Mouse (Mus musculus) neural tube, embryonic 15.5 days (tissue): ENCODE measurements at regions not wholly inside any gene's neighbourhood (a gene's known extent, or its start where the extent isn't known, plus 50 kb on each side); places are given as distances from the start of the nearest gene placed in this dataset.

Experiments
- ATAC-seq: fragments of 200-750 bp; cut with Nextera tagmentation; 2 replicates; pipeline ENCODE4 v1.8.0; 2017; ENCODE audit warnings: mild to moderate bottlenecking, moderate TSS enrichment, moderate library complexity; ENCODE audit not compliant: low FRiP score
- H3K27ac ChIP-seq: fragments of 300-500 bp; sonication (generic); replicated peaks from 2 replicates; pipeline ENCODE4 v1.5.1; 2015; ENCODE audit warnings: mild to moderate bottlenecking, inconsistent platforms
- H3K27me3 ChIP-seq: fragments of 300-500 bp; sonication (generic); replicated peaks from 2 replicates; pipeline ENCODE4 v1.6.1; 2015; ENCODE audit warnings: inconsistent platforms
- H3K36me3 ChIP-seq: fragments of 300-500 bp; sonication (generic); 2 replicates; pipeline ENCODE4 v1.6.1; 2015; ENCODE audit warnings: inconsistent platforms
- H3K4me1 ChIP-seq: fragments of 300-500 bp; sonication (generic); 2 replicates; pipeline ENCODE4 v1.6.1; 2015; ENCODE audit warnings: inconsistent platforms
- H3K4me2 ChIP-seq: fragments of 300-500 bp; sonication (generic); 2 replicates; pipeline ENCODE4 v1.6.1; 2015; ENCODE audit warnings: inconsistent platforms, mild to moderate bottlenecking, moderate library complexity
- H3K4me3 ChIP-seq: fragments of 300-500 bp; sonication (generic); replicated peaks from 2 replicates; pipeline ENCODE4 v1.5.1; 2015; ENCODE audit warnings: mild to moderate bottlenecking, inconsistent platforms
- H3K9ac ChIP-seq: fragments of 300-500 bp; sonication (generic); replicated peaks from 2 replicates; pipeline ENCODE4 v1.6.1; 2015; ENCODE audit warnings: mild to moderate bottlenecking, inconsistent platforms
- H3K9me3 ChIP-seq: fragments of 300-500 bp; sonication (generic); replicated peaks from 2 replicates; pipeline ENCODE4 v1.6.1; 2016; ENCODE audit warnings: inconsistent platforms
- WGBS: fragments of 180-500 bp; shearing (Covaris S2); methylation state at CpG from one replicate; pipeline ENCODE4 v1.1.7; 2015; ENCODE audit warnings: mixed read lengths; 5-methylcytosine and 5-hydroxymethylcytosine counted together

DNA sequence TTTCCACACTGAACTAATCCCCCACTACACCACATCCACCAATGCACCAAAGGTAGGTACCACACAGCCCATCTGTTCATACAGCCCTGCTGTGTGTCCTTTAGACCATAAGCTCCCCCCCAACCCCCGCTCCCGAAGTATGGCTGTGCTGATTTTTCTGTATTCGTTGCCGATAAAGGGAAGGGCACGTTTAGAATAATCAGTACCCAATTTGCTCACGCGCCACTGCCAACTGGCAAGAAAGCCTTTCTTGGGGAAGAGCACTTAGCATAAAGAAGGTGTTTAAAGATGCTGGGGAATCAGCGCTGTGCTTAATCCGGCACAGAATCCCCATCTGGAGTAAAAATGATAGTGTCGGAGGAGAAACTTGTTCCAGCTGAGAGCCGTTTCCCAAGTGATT, 111.4 kb downstream of the Cd83 start:
- no peak overlapping the region for H3K4me2 ChIP-seq
- no peak overlapping the region for H3K27ac ChIP-seq
- no peaks in the 10 kb centered on the region for H3K36me3 ChIP-seq
- no peaks in the 10 kb centered on the region for H3K9me3 ChIP-seq
- 51% methylated on average over 11 of the region's 11 CpGs for WGBS
- H3K9ac ChIP-seq: no peak overlapping the region
- ATAC-seq: no peak
- H3K27me3 ChIP-seq: no peaks in the 10 kb centered on the region
- H3K4me1 ChIP-seq: no peaks in the 10 kb centered on the region
- H3K4me3 ChIP-seq: no peak overlapping the region

DNA sequence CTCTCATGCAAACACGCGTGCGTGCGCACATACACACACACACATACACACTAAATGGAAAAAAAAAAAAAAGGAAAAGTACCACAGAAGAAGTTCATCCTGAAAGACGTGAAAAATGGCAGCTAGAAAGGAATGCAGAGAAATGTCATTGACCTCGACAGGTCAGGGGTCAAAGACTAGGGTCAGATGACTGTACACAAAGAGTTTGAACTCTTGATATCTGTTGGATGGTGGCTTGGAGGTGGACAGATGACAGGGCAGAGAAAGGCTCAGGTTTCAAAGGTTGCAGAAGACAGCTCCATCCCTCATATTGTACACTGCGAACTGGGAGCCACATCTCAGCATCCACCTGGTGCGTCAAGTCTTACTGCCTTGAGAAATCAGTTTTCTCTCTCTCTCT, 112.5 kb downstream of the Cd83 start:
- H3K4me2 ChIP-seq: no peak overlapping the region
- no peaks in the 10 kb centered on the region for H3K4me1 ChIP-seq
- H3K27me3 ChIP-seq: no peaks in the 10 kb centered on the region
- no peak overlapping the region for H3K27ac ChIP-seq
- no peaks in the 10 kb centered on the region for H3K36me3 ChIP-seq
- H3K9ac ChIP-seq: no peak overlapping the region
- WGBS: 94% methylated on average over 8 of the region's 8 CpGs
- no peaks in the 10 kb centered on the region for H3K9me3 ChIP-seq
- H3K4me3 ChIP-seq: no peak overlapping the region
- ATAC-seq: no peak

DNA sequence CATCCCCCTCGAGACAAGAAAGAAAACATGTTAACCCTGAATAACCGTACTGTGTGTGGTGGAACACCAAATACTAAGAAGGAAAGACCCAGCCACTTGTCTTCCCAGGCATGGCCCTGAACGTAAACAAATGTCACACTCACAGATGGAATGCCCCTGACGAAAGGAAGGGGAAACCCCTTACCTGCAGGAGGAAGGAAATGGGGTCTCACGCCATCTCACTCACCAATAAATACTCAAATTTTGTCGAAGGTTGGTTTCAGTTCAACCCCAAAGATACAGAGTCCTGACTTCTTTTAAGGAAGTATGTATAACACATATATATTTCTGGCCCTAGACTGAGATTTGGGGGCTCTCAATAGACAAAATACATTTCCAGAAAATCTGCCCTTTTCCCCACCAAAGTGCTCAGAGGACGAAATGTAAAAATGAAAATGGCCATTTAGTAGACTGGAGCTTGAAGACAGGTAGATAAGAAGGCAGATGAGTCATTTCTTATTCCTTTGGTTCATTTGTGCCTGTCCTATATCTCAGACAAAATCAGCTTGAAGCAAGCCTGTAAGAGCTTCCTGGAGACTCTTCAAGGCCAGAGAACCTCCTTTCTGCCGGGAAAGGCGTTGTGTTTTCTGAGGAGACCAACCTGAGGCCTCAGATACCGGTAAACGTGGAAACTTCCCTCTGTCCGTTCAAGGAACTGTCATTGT, 114.1 kb downstream of the Cd83 start:
- Histone ChIP-seq H3K9ac (no peak overlapping the region), H3K4me1 (0 out of 2 replicates have a peak, but pooled peaks cover under 1% of the 10 kb centered on the region), H3K36me3 (no peaks in the 10 kb centered on the region), H3K4me2 (no peak overlapping the region), H3K4me3 (no peak overlapping the region), H3K9me3 (no peaks in the 10 kb centered on the region), H3K27me3 (no peaks in the 10 kb centered on the region), H3K27ac (no peak overlapping the region)
- 87% methylated on average over 12 of the region's 12 CpGs for WGBS
- ATAC-seq: no peak

DNA sequence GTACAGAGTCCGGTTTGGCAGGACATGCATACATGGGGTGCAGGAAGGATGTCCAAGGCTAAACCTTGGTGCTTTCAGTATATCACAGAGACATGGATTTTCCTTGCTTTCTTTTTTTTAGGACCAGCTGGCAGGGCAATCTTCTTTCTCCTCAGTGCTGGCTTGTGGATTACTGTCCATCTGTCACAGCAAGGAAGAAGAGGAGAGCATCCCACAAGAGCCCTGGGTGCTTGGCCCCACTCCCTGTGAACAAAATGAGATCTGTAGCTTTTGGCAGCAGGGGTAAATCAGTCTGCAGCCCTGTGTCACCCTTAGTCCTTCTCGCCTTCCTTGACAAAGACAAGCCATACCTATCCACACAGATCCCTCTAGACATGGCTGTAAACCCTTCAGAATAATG, 115.5 kb downstream of the Cd83 start:
- H3K4me2 ChIP-seq: no peak overlapping the region
- H3K4me1 ChIP-seq: 0 out of 2 replicates have a peak, but pooled peaks cover 8% of the 10 kb centered on the region
- H3K36me3 ChIP-seq: no peaks in the 10 kb centered on the region
- no peak overlapping the region for H3K27ac ChIP-seq
- H3K27me3 ChIP-seq: no peaks in the 10 kb centered on the region
- no peak overlapping the region for H3K9ac ChIP-seq
- WGBS: 90% methylated on average over 2 of the region's 2 CpGs
- H3K4me3 ChIP-seq: no peak overlapping the region
- no peak for ATAC-seq
- no peaks in the 10 kb centered on the region for H3K9me3 ChIP-seq

DNA sequence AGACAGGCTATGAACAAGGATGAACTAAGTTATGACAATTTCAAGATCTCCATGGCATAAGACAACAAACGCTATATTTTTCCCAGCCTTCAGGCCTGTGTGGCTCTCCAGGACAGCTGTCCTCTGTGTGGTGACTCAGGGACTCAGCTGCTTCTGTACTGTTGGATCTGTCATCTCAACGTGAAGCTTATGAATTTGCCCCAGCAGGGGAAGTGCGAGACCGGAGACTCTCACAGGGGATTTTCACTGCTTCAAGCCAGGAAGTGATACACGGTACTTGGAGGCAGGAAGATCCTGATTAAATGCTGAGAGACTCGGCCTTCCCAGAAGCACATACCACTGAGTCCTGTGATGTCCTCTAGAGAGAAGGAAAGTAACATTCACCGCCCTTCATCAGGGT, 116.2 kb downstream of the Cd83 start:
- Histone ChIP-seq H3K4me2 (no peak overlapping the region), H3K9me3 (no peaks in the 10 kb centered on the region), H3K4me1 (0 out of 2 replicates have a peak, but pooled peaks cover 8% of the 10 kb centered on the region), H3K27ac (no peak overlapping the region), H3K27me3 (no peaks in the 10 kb centered on the region), H3K9ac (no peak overlapping the region), H3K4me3 (no peak overlapping the region), H3K36me3 (no peaks in the 10 kb centered on the region)
- 74% methylated on average over 7 of the region's 7 CpGs for WGBS
- ATAC-seq: no peak

DNA sequence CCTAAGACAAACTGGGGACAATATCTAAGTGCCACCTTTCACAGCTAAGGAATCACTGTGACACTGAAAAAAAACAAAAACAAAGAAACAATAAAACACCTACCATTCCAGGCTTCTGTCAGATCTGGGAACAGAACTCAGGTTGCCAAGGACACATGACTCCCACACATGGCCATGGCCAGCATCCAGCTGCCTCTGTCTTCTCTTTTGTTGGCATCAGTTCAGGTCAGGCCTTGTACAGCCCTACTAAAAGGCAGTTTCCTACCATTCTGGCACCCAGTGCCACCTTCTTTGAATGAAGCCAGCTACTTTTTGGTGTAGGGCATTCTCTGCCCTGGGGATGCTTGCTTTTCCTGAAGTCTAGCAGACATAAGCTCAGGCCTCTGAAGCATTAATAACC, 118.8 kb downstream of the Cd83 start:
- no peak overlapping the region for H3K4me3 ChIP-seq
- no peak overlapping the region for H3K9ac ChIP-seq
- H3K9me3 ChIP-seq: no peaks in the 10 kb centered on the region
- no peak overlapping the region for H3K4me2 ChIP-seq
- H3K27me3 ChIP-seq: no peaks in the 10 kb centered on the region
- no peak overlapping the region for H3K27ac ChIP-seq
- H3K36me3 ChIP-seq: no peaks in the 10 kb centered on the region
- ATAC-seq: no peak
- peaks cover 20% of the 10 kb centered on the region for H3K4me1 ChIP-seq

DNA sequence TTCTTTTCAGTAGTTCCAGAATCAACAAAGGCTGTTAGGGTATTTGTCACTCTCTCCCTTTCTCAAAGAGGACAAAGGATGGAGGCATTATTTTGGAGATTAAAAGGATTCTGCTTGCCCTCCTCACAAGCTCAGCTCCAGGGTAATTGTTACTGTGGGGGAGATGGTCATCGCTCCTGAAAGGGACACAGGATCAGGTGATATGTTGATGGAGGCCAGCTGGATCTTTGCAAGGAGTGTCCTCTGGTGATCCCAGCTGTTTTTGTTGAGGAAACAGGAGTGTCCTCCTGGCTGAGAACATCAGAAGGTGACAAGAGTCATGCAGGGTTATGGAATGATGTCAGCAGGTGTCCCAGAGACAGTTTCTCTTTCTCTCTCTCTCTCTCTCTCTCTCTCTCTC, 119.7 kb downstream of the Cd83 start:
- H3K36me3 ChIP-seq: no peaks in the 10 kb centered on the region
- H3K9ac ChIP-seq: no peak overlapping the region
- no peak overlapping the region for H3K27ac ChIP-seq
- no peak overlapping the region for H3K4me2 ChIP-seq
- 30% methylated on average over 1 of the region's 1 CpGs for WGBS
- H3K27me3 ChIP-seq: no peaks in the 10 kb centered on the region
- H3K4me1 ChIP-seq: peaks cover 28% of the 10 kb centered on the region
- no peaks in the 10 kb centered on the region for H3K9me3 ChIP-seq
- ATAC-seq: no peak
- no peak overlapping the region for H3K4me3 ChIP-seq

DNA sequence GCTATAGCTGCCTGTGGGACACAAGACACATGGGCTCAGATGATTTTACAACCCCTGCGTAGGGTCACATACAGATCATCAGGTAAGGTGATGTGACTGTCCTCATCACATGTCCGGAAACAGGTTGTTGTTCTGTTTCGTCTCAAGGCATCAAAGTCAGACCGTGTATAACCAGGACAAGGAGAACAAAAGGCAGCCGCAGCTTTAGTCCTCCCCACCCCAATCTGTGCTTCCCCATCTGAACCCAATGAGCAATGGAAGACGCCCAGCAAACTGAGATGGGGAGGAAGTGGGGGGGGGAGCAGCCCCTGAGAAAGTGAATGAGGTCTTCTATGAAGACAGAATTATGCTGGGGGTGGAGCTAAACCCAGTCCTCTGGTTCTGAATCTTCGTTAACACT, 121.7 kb downstream of the Cd83 start:
- H3K27me3 ChIP-seq: no peaks in the 10 kb centered on the region
- H3K4me2 ChIP-seq: no peak overlapping the region
- WGBS: 76% methylated on average over 7 of the region's 7 CpGs

DNA sequence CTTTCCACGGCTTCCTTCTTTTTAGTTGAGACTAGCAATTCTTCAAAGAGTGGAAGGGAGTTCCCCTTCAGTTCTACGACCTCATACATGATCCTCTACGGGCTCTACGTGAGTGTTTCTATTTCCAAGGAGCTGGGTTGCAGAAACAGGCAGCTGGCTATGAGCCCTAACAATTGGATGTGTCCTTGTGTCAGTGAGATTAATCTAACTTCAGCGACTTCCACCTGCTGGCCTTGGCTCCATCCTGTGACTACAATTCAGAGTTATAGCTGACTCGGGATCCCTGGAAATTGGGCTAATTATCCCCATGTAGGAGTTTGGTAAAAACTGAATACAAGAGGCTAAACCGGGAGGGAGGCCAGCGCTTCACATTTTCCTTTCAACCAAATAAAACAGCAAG, 122.8 kb downstream of the Cd83 start:
- no peak for ATAC-seq

More for the DNA sequence above, 121.7 kb downstream of the Cd83 start:
- Histone ChIP-seq H3K9ac (no peak overlapping the region), H3K4me1 (peaks cover 31% of the 10 kb centered on the region), H3K36me3 (no peaks in the 10 kb centered on the region), H3K27ac (no peak overlapping the region), H3K4me3 (no peak overlapping the region), H3K9me3 (no peaks in the 10 kb centered on the region)
- ATAC-seq: no peak

DNA sequence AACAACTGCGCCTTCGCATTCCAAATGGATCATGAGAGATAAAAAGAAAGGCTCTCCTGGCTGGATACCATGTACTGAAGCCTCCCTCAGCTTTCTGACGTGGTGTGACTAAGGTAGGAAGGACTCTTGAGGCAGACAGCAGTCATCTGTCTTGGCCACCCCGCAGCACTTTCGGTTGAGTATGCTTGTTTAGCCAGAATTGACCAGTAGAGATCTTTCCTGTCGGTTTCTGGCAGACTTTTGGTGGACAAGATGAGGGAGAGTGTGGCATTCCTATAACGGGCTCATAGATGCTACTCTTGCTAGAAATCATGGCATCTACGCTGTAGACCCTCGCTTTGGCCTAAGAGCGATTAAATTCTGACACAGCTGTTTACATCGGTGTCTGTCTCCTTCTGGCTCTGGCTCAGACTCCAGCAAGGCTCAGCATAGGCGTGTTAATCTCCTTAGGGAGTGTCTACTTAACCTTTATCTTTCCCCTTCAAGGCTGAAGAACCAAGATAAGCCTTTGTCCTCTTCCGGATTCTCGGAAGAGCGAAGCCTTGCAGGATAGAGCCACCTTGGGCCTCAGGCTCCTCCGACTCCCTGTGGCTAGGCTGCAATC, 123.6 kb downstream of the Cd83 start:
- no peak overlapping the region for H3K4me2 ChIP-seq
- H3K36me3 ChIP-seq: no peaks in the 10 kb centered on the region
- H3K4me3 ChIP-seq: no peak overlapping the region
- no peak overlapping the region for H3K27ac ChIP-seq
- H3K9me3 ChIP-seq: no peaks in the 10 kb centered on the region
- H3K9ac ChIP-seq: no peak overlapping the region
- no peaks in the 10 kb centered on the region for H3K27me3 ChIP-seq
- peaks cover 31% of the 10 kb centered on the region for H3K4me1 ChIP-seq
- no peak for ATAC-seq
- 71% methylated on average over 16 of the region's 16 CpGs for WGBS

More for the DNA sequence above, 122.8 kb downstream of the Cd83 start:
- Histone ChIP-seq H3K9ac (no peak overlapping the region), H3K9me3 (no peaks in the 10 kb centered on the region), H3K4me2 (no peak overlapping the region), H3K4me1 (peaks cover 31% of the 10 kb centered on the region), H3K27ac (no peak overlapping the region), H3K36me3 (no peaks in the 10 kb centered on the region), H3K4me3 (no peak overlapping the region), H3K27me3 (no peaks in the 10 kb centered on the region)
- 38% methylated on average over 8 of the region's 8 CpGs for WGBS

DNA sequence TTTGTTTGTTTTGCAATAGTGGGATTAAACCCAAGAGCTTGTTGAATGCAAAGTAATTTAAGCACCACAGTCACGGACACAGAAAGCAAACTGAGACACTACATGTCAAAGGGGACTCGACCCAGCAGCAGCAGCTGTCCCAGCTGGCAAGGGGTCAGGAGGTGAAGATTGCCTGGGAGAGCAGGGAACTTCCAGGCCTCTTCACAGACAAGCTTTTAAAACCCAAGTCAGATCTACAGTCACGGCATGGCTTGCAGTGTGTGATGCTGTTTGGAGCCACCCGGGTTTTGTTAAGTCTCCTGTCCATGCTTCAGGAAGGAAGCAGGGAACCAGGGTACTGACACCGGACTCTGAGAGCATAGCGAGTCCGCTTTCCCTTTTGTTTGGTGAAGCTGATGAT, 125.4 kb downstream of the Cd83 start:
- no peak overlapping the region for H3K27ac ChIP-seq
- no peak overlapping the region for H3K4me3 ChIP-seq
- no peaks in the 10 kb centered on the region for H3K36me3 ChIP-seq
- H3K9me3 ChIP-seq: no peaks in the 10 kb centered on the region
- H3K9ac ChIP-seq: no peak overlapping the region
- no peak for ATAC-seq
- no peaks in the 10 kb centered on the region for H3K27me3 ChIP-seq
- H3K4me2 ChIP-seq: no peak overlapping the region
- peaks cover 24% of the 10 kb centered on the region for H3K4me1 ChIP-seq
- WGBS: 52% methylated on average over 7 of the region's 7 CpGs

DNA sequence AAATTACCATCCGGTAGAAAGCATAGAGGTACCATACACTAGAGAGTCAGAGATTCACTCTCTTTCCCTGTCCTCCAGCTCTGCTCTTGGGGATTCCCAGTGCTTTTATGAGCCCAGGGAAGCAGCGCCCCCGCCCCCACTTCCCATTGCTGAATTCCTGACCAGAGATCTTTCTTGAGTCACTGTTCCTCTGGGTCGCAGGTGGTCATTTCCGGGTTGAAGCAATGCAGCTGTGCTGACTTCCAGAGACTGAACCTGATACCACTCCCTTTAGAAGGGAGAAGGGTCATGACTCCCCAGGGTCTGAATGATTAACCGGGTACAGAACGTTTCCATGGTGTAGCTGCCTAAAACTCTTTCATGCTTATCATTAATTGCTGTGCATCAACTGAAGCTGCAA, 128.9 kb downstream of the Cd83 start:
- Histone ChIP-seq H3K27ac (no peak overlapping the region), H3K36me3 (no peaks in the 10 kb centered on the region), H3K9me3 (no peaks in the 10 kb centered on the region), H3K9ac (no peak overlapping the region), H3K27me3 (no peaks in the 10 kb centered on the region), H3K4me2 (no peak overlapping the region), H3K4me1 (peaks cover 11% of the 10 kb centered on the region), H3K4me3 (no peak overlapping the region)
- WGBS: 42% methylated on average over 7 of the region's 7 CpGs
- no peak for ATAC-seq
